Mouse (Mus musculus): ENCODE data around the gene Cldn34a. TPM values are rescaled to one million over a fixed set of nuclear protein-coding genes. Genes with fewer than 3 reads are reported as not detected.
"Not testable (repeated sequence)": the region's sequence is repeated elsewhere in the genome, so short reads cannot be mapped to it uniquely, and the experiment has no call there.

The Cldn34a gene
- not detected for total RNA-seq (2021)

- DNase-seq (ENCODE audit: extremely low spot score in 1 of 2, low spot score in 1 of 2): no peak
Observed at GRCm38 (mm10) chrX:152563034-152563433, at the start of gene Cldn34a. Cldn34a (plus strand) TSS chrX:152563334.

GRCm38 (mm10) chrX:152518611-152519010 is 44.5 kb upstream of the Cldn34a start:
- DNase-seq (ENCODE audit: extremely low spot score in 1 of 2, low spot score in 1 of 2): not testable (repeated sequence)

- DNase-seq (ENCODE audit: extremely low spot score in 1 of 2, low spot score in 1 of 2): no peak
Observed at GRCm38 (mm10) chrX:152545736-152546135, 17.4 kb upstream of the Cldn34a start.

GRCm38 (mm10) chrX:152548180-152548579 is 15.0 kb upstream of the Cldn34a start:
- DNase-seq (ENCODE audit: extremely low spot score in 1 of 2, low spot score in 1 of 2): no peak

GRCm38 (mm10) chrX:152557446-152557845 is 5.7 kb upstream of the Cldn34a start:
- DNase-seq (ENCODE audit: extremely low spot score in 1 of 2, low spot score in 1 of 2): no peak

Other genes with a start within 250 kb of the Cldn34a start
- 10 to 100 TPM; 42.2 to 52.4 TPM for gene Kantr, start 235.8 kb upstream of the Cldn34a start, total RNA-seq (2021)
- gene Tspyl2, start 220.9 kb upstream of the Cldn34a start, total RNA-seq (2021): 100 to 1,000 TPM in 1 of 2 experiments, 10 to 100 TPM in 1; 91.5 to 111 TPM
- gene Gpr173, start 194.6 kb upstream of the Cldn34a start, total RNA-seq (2021): 10 to 100 TPM; 15.7 to 16.1 TPM
- 100 to 1,000 TPM; 105 to 113 TPM for gene Shroom2, start 206.1 kb downstream of the Cldn34a start, total RNA-seq (2021)
- under 1 TPM in 1 of 2 experiments, not detected in 1; 0.27 TPM for gene Gpr143, start 218.6 kb downstream of the Cldn34a start, total RNA-seq (2021)